Mouse (Mus musculus): Measurements from ENCODE around the gene Hist1h2an. TPM values are rescaled to one million over a fixed set of nuclear protein-coding genes. Genes with fewer than 3 reads are reported as not detected.
A peak's percentile ranks its signal among the peaks of the same experiment; 100 is the strongest.
"Not testable (repeated sequence)": the region's sequence is repeated elsewhere in the genome, so short reads cannot be mapped to it uniquely, and the experiment has no call there.

The Hist1h2an gene
- polyA plus RNA-seq, 1 experiment from 2014 or later = 1.3 TPM

GRCm38 (mm10) chr13:21753524-21754285 is 33.3 kb downstream of the Hist1h2an start, which contains the start of the genes Hist1h2ak and Hist1h2bn:
Gene Hist1h2ak, minus strand, starts transcription at chr13:21753827.
Gene Hist1h2bn, plus strand, starts transcription at chr13:21754123.
- Histone ChIP-seq H3K4me2 (replicated peaks; ENCODE audit: low read depth, low read length) (peak within 1 kb of the TSS; percentile 66), H3K4me3 (ENCODE audit: low read depth, low read length) (peak within 1 kb of the TSS; percentile 52), H3K27ac (ENCODE audit: low read length) (peak within 1 kb of the TSS; percentile 81), H3K9ac (replicated peaks; ENCODE audit: low read depth) (peak within 1 kb of the TSS; percentile 26)
- DNase-seq (ENCODE audit: low spot score) = peak; percentile 98
- under 1% methylated on average over 28 of the region's 50 CpGs for WGBS
- H3K36me3 ChIP-seq (ENCODE audit: insufficient read depth, low read length); H3K9me3 ChIP-seq (ENCODE audit: low read length); H3K4me1 ChIP-seq (ENCODE audit: insufficient read depth, low read depth, low read length); H3K27me3 ChIP-seq (replicated peaks; ENCODE audit: insufficient read depth, low read length): not testable (repeated sequence)
- 0 out of 2 replicates have a peak, but pooled peaks have one; percentile 33 for TF ChIP-seq EP300 (IDR thresholded peaks at IDR 0.05)
- peak; percentile 51 for TF ChIP-seq CTCF (IDR thresholded peaks at IDR 0.05)
- peak; percentile 94 for ATAC-seq

- Histone ChIP-seq H3K4me1 (ENCODE audit: insufficient read depth, low read depth, low read length) (peaks cover 7% of the 10 kb centered on the region), H3K4me3 (ENCODE audit: low read depth, low read length) (peak overlapping the region; percentile 52)
- no peak for ATAC-seq
These were observed 33.9 kb downstream of the Hist1h2an start for GRCm38 (mm10) chr13:21753051-21753523.

GRCm38 (mm10) chr13:21752356-21752755 is 34.7 kb downstream of the Hist1h2an start:
- H3K9ac ChIP-seq (replicated peaks; ENCODE audit: low read depth) = no peak overlapping the region
- H3K27me3 ChIP-seq (replicated peaks; ENCODE audit: insufficient read depth, low read length) = no peaks in the 10 kb centered on the region
- no peak for DNase-seq (ENCODE audit: low spot score)
- WGBS = 20% methylated on average over 3 of the region's 3 CpGs
- H3K4me2 ChIP-seq (replicated peaks; ENCODE audit: low read depth, low read length) = no peak overlapping the region
- no peaks in the 10 kb centered on the region for H3K36me3 ChIP-seq (ENCODE audit: insufficient read depth, low read length)
- H3K4me3 ChIP-seq (ENCODE audit: low read depth, low read length) = no peak overlapping the region
- no peaks in the 10 kb centered on the region for H3K9me3 ChIP-seq (ENCODE audit: low read length)
- TF ChIP-seq EP300 (IDR thresholded peaks at IDR 0.05) (no peak), CTCF (IDR thresholded peaks at IDR 0.05) (no peak)
- H3K4me1 ChIP-seq (ENCODE audit: insufficient read depth, low read depth, low read length) = peaks cover 7% of the 10 kb centered on the region
- H3K27ac ChIP-seq (ENCODE audit: low read length) = no peak overlapping the region
- no peak for ATAC-seq

More at GRCm38 (mm10) chr13:21753051-21753523, 33.9 kb downstream of the Hist1h2an start:
- WGBS = 1% methylated on average over 9 of the region's 10 CpGs
- Histone ChIP-seq H3K36me3 (ENCODE audit: insufficient read depth, low read length) (no peaks in the 10 kb centered on the region), H3K27me3 (replicated peaks; ENCODE audit: insufficient read depth, low read length) (no peaks in the 10 kb centered on the region), H3K9me3 (ENCODE audit: low read length) (no peaks in the 10 kb centered on the region), H3K27ac (ENCODE audit: low read length) (peak overlapping the region; percentile 81), H3K9ac (replicated peaks; ENCODE audit: low read depth) (peak overlapping the region; percentile 26), H3K4me2 (replicated peaks; ENCODE audit: low read depth, low read length) (peak overlapping the region; percentile 66)
- no peak for DNase-seq (ENCODE audit: low spot score)
- TF ChIP-seq CTCF (IDR thresholded peaks at IDR 0.05) (no peak), EP300 (IDR thresholded peaks at IDR 0.05) (no peak)

GRCm38 (mm10) chr13:21751827-21752226 is 35.2 kb downstream of the Hist1h2an start:
- no peak overlapping the region for H3K9ac ChIP-seq (replicated peaks; ENCODE audit: low read depth)
- no peak overlapping the region for H3K4me3 ChIP-seq (ENCODE audit: low read depth, low read length)
- DNase-seq (ENCODE audit: low spot score) = no peak
- H3K27ac ChIP-seq (ENCODE audit: low read length) = no peak overlapping the region
- 53% methylated on average over 3 of the region's 3 CpGs for WGBS
- H3K4me1 ChIP-seq (ENCODE audit: insufficient read depth, low read depth, low read length) = peaks cover 7% of the 10 kb centered on the region
- H3K27me3 ChIP-seq (replicated peaks; ENCODE audit: insufficient read depth, low read length) = no peaks in the 10 kb centered on the region
- no peak for TF ChIP-seq EP300 (IDR thresholded peaks at IDR 0.05)
- TF ChIP-seq CTCF (IDR thresholded peaks at IDR 0.05) = no peak
- ATAC-seq = no peak
- H3K36me3 ChIP-seq (ENCODE audit: insufficient read depth, low read length) = no peaks in the 10 kb centered on the region
- no peaks in the 10 kb centered on the region for H3K9me3 ChIP-seq (ENCODE audit: low read length)
- no peak overlapping the region for H3K4me2 ChIP-seq (replicated peaks; ENCODE audit: low read depth, low read length)

GRCm38 (mm10) chr13:21751417-21751816 is 35.6 kb downstream of the Hist1h2an start:
- H3K4me3 ChIP-seq (ENCODE audit: low read depth, low read length) = no peak overlapping the region
- no peak overlapping the region for H3K27ac ChIP-seq (ENCODE audit: low read length)
- H3K4me2 ChIP-seq (replicated peaks; ENCODE audit: low read depth, low read length) = no peak overlapping the region

GRCm38 (mm10) chr13:21750159-21751017 is 36.6 kb downstream of the Hist1h2an start, which contains the start of gene Hist1h4k:
Gene Hist1h4k, minus strand, starts transcription at chr13:21750505.
- H3K36me3 ChIP-seq (ENCODE audit: insufficient read depth, low read length); H3K27me3 ChIP-seq (replicated peaks; ENCODE audit: insufficient read depth, low read length); H3K9me3 ChIP-seq (ENCODE audit: low read length); H3K4me1 ChIP-seq (ENCODE audit: insufficient read depth, low read depth, low read length): not testable (repeated sequence)
- Histone ChIP-seq H3K4me3 (ENCODE audit: low read depth, low read length) (peak within 1 kb of the TSS; percentile 39), H3K4me2 (replicated peaks; ENCODE audit: low read depth, low read length) (peak within 1 kb of the TSS; percentile 56), H3K9ac (replicated peaks; ENCODE audit: low read depth) (peak within 1 kb of the TSS; percentile 32; the same call in 1 of the 2 replicates), H3K27ac (ENCODE audit: low read length) (peak within 1 kb of the TSS; percentile 47; the same call in 1 of the 2 replicates)
- ATAC-seq = peak; percentile 65
- peak; percentile 84 for DNase-seq (ENCODE audit: low spot score)
- peak; percentile 59 for TF ChIP-seq EP300 (IDR thresholded peaks at IDR 0.05)
- WGBS = under 1% methylated on average over 37 of the region's 56 CpGs

More at GRCm38 (mm10) chr13:21751417-21751816, 35.6 kb downstream of the Hist1h2an start:
- no peak for ATAC-seq
- Histone ChIP-seq H3K4me1 (ENCODE audit: insufficient read depth, low read depth, low read length) (peaks cover 7% of the 10 kb centered on the region), H3K9me3 (ENCODE audit: low read length) (no peaks in the 10 kb centered on the region), H3K36me3 (ENCODE audit: insufficient read depth, low read length) (no peaks in the 10 kb centered on the region), H3K27me3 (replicated peaks; ENCODE audit: insufficient read depth, low read length) (no peaks in the 10 kb centered on the region), H3K9ac (replicated peaks; ENCODE audit: low read depth) (no peak overlapping the region)
- DNase-seq (ENCODE audit: low spot score) = no peak
- TF ChIP-seq CTCF (IDR thresholded peaks at IDR 0.05) (no peak), EP300 (IDR thresholded peaks at IDR 0.05) (no peak)
